Mouse (Mus musculus): Measurements from ENCODE around the gene Timm44.

Gene Timm44

GRCm38 (mm10) chr8:4275275-4276110 lies at the start of gene Timm44:
Gene Timm44 (minus strand): TSS chr8:4275913.
- peak; percentile 95 to 97 for DNase-seq (ENCODE audit: low spot score in 2 of 2)

DNA sequence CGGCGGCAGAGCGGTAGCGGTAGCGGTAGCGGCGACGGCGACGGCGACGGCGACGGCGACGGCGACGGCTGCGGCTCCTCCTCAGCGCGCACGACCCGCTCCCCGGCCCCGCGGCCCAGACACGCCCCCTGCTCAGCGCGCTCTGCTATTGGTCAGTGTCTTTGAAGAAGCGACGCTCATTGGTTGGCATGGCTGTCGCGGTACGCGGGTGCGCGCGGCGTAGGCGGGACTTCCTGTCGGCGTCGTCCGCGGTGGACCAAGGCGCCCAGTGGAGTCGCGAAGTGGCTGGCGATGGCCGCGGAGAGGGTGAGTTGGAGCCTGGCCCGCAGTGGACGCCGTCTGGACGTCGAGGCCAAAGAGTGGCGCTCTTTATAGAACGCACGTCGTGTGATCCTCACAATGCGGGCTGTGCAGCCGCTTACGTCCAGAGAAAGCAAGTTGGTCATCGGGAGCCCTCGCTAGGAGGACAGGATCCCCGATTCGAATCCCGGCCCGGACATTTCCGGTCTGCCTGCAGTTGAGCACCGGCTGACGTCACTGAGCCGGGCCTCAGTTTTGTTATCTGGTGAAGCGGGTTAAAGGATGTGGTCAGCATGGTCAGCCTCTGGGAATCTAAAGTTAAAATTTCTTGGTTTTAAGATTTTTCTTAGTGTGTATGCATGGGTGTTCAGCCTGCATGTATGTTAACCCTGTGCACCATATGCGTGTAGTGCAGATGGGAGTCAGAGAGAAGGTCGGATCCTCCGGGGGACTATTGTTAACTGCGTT lies 49.5 kb upstream of the Timm44 start, which contains the start of the genes Ccl25 and Elavl1:
Gene Ccl25 (plus strand): TSS at position 228 of the 768 bp plus-strand sequence.
Gene Elavl1 (minus strand): TSS at position 431 of the 768 bp plus-strand sequence.
- peak; percentile 97 to 99 for DNase-seq (ENCODE audit: low spot score in 2 of 2)

GRCm38 (mm10) chr8:4324525-4324924 lies 48.8 kb upstream of the Timm44 start:
- DNase-seq (ENCODE audit: low spot score in 2 of 2), result peak in 1 of 2 experiments; percentile 18

- DNase-seq (ENCODE audit: low spot score in 2 of 2), result no peak
Measured at GRCm38 (mm10) chr8:4323917-4324316, 48.2 kb upstream of the Timm44 start.

GRCm38 (mm10) chr8:4322470-4322869 lies 46.8 kb upstream of the Timm44 start:
- DNase-seq (ENCODE audit: low spot score in 2 of 2), result peak; percentile 83 to 88

DNA sequence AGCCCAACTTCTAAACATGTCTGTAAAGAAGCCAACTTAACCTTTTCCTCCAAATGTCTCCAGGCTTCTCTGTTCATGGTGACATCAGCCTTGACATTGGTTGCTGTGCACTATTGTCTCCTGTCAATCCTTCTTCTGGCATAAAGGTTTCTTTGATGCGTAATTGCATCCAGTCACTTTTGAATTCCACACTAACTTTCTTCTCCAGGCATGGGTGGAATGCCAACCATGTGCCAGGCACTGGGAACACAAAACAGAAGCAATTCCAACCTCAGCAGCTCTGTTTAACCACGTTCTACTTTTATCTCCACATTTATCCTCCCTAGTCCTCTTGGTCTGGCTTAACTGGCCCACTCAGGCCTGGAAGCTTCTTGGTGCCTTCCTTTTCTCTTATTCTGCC lies 45.3 kb upstream of the Timm44 start:
- DNase-seq (ENCODE audit: low spot score in 2 of 2), result no peak

- DNase-seq (ENCODE audit: low spot score in 2 of 2), result no peak
Measured at GRCm38 (mm10) chr8:4320404-4320803, 44.7 kb upstream of the Timm44 start.

DNA sequence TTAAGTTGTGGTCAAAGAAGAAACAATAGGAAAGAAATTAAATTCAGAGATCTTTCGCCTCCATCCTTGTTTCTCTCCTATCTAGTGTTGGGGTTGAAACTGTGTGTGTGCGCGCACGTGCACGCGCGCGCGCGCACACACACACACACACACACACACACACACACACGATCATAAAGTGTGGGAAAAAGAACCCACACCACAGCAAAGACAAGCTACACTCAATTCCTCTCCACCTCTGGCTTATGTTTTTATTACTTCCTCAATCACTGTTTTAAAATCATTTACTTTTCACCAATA lies 43.8 kb upstream of the Timm44 start:
- no peak for DNase-seq (ENCODE audit: low spot score in 2 of 2)

GRCm38 (mm10) chr8:4318796-4319572 lies 43.3 kb upstream of the Timm44 start:
- DNase-seq (ENCODE audit: low spot score in 2 of 2), result no peak

GRCm38 (mm10) chr8:4318124-4318523 lies 42.4 kb upstream of the Timm44 start:
- DNase-seq (ENCODE audit: low spot score in 2 of 2), result no peak

- DNase-seq (ENCODE audit: low spot score in 2 of 2), result no peak
Measured at GRCm38 (mm10) chr8:4314852-4315251, 39.1 kb upstream of the Timm44 start.

DNA sequence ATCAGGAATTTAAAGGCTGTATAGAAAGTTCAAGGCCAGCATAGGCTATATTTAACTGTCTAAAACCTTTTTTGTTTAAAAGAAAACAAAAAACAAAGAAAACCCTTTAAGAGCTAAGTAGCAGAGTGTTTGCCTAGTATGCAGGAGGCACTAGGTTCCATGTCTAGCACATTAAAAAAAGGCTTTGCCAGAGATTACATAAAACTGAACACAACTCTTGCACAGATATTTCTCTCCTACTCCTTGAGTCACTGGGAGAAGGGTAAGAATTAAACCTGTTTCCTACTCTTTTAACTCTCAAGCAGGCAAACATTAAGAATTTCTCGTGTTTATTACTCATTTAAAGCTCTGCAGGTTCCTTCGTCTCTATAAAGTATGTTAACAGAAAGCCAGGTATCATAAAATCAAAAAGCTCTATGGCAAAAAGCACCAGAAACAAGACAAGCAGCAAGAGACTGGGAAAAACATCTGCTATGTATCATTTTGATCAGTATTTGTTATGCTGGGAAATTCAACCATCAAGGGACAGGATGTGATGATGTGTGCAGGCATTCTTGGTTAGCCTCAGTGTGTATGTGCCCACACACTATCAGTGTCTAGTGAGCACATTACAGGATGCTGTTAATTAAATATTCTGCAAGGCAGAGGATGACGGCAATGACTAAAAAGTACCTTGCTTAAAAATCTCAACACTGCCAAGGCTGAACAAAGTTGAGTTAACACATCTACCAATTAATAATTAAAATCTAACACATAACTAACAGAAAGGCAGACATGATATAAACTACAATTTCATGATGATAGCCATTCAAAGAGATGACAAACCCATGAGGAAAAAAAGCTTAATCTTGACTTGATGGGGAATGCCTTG lies 37.8 kb upstream of the Timm44 start:
- DNase-seq (ENCODE audit: low spot score in 2 of 2), result no peak

- DNase-seq (ENCODE audit: low spot score in 2 of 2), result no peak
Measured at GRCm38 (mm10) chr8:4312104-4312503, 36.4 kb upstream of the Timm44 start.

DNA sequence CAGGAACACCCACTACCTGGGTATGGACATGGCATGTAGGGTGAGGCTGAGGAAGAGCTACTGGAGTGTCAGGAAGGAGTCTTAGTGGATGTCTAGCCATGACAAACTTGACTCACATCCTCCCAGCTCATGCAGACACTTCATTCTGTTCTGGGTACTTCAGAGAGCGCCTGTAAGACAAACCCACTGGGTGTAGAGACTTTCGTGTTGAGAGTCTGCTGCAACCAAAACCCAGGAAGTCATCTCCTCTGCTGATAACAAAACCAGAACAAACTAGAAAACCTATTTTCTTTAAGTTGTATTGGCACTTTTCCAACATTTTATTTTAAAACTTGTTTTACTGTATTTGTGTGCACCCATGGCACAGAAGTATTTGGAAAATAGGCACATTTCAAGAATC lies 30.1 kb upstream of the Timm44 start:
- DNase-seq (ENCODE audit: low spot score in 2 of 2), result no peak

- DNase-seq (ENCODE audit: low spot score in 2 of 2), result no peak
Measured at GRCm38 (mm10) chr8:4304124-4304547, 28.4 kb upstream of the Timm44 start.

DNA sequence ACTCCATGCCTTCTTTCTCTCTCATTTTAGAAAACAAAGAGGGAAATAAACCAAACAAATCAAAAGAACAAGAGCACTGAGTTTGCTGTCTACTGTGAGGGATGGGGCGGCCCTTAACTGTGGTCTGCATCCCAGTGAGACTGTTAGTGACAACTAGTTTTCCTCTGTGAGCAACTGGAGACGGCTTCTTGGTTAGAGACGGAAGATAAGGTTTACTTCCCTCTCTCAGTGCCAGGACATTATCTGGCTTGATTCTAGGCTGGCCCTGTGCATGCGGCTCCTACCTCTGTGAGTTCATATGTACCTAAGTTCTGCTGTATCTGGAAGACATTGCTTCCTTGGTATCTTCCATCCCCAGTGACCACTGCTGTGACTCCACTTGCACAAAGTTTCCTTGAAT lies 22.1 kb upstream of the Timm44 start:
- DNase-seq (ENCODE audit: low spot score in 2 of 2), result no peak

- DNase-seq (ENCODE audit: low spot score in 2 of 2), result no peak
Measured at GRCm38 (mm10) chr8:4292738-4293137, 17.0 kb upstream of the Timm44 start.

GRCm38 (mm10) chr8:4276111-4276465 lies 375 bp upstream of the Timm44 start:
- no peak for DNase-seq (ENCODE audit: low spot score in 2 of 2)

GRCm38 (mm10) chr8:4269609-4270008 lies 6.1 kb downstream of the Timm44 start:
- no peak for DNase-seq (ENCODE audit: low spot score in 2 of 2)

GRCm38 (mm10) chr8:4267627-4268026 lies 8.1 kb downstream of the Timm44 start:
- DNase-seq (ENCODE audit: low spot score in 2 of 2), result no peak
